Mouse (Mus musculus) macrophage (primary cell): ENCODE results near the gene Tek. TPM values are rescaled to one million over a fixed set of nuclear protein-coding genes. Genes with fewer than 3 reads are reported as not detected.

Experiments used
- H3K27ac ChIP-seq: fragments of 350-480 bp; formaldehyde crosslinking; 2 replicates; pipeline ENCODE4 v1.9.0; 2021
- H3K36me3 ChIP-seq: fragments of 350-480 bp; formaldehyde crosslinking; 2 replicates; pipeline ENCODE4 v1.9.0; 2021; ENCODE audit errors: inconsistent target
- H3K4me3 ChIP-seq: fragments of 350-480 bp; formaldehyde crosslinking; 2 replicates; pipeline ENCODE4 v1.9.0; 2021; ENCODE audit errors: inconsistent target
- H3K79me2 ChIP-seq: fragments of 350-480 bp; formaldehyde crosslinking; 2 replicates; pipeline ENCODE4 v1.9.0; 2021; ENCODE audit errors: inconsistent target
- WGBS: methylation state at CpG from one replicate; pipeline ENCODE4 v1.1.7; 2026; ENCODE audit warnings: inconsistent platforms; ENCODE audit not compliant: missing documents; 5-methylcytosine and 5-hydroxymethylcytosine counted together
- polyA plus RNA-seq: library from polyadenylated mRNA; stranded (reverse); fragments of 250-400 nt; gene quantifications from 3 replicates; pipeline ENCODE4 v1.2.4, GENCODE M21; 2018; ENCODE audit warnings: inconsistent platforms

The Tek gene
- polyA plus RNA-seq, 1 experiment from 2014 or later = not detected

GRCm38 (mm10) chr4:94747338-94747737, 8.2 kb downstream of the Tek start:
- 100% methylated on average over 3 of the region's 3 CpGs for WGBS
- Histone ChIP-seq H3K79me2 (no peaks in the 10 kb centered on the region), H3K4me3 (no peak overlapping the region), H3K27ac (no peak overlapping the region), H3K36me3 (no peaks in the 10 kb centered on the region)

GRCm38 (mm10) chr4:94752512-94752911, 13.4 kb downstream of the Tek start:
- H3K4me3 ChIP-seq = no peak overlapping the region
- 98% methylated on average over 9 of the region's 9 CpGs for WGBS
- H3K36me3 ChIP-seq = no peaks in the 10 kb centered on the region
- no peak overlapping the region for H3K27ac ChIP-seq
- no peaks in the 10 kb centered on the region for H3K79me2 ChIP-seq

GRCm38 (mm10) chr4:94765217-94765616, 26.1 kb downstream of the Tek start:
- Histone ChIP-seq H3K4me3 (no peak overlapping the region), H3K79me2 (no peaks in the 10 kb centered on the region), H3K27ac (no peak overlapping the region), H3K36me3 (no peaks in the 10 kb centered on the region)

- no peak overlapping the region for H3K4me3 ChIP-seq
- H3K36me3 ChIP-seq = no peaks in the 10 kb centered on the region
- WGBS = 91% methylated on average over 7 of the region's 7 CpGs
- H3K27ac ChIP-seq = no peak overlapping the region
- H3K79me2 ChIP-seq = no peaks in the 10 kb centered on the region
Observed at GRCm38 (mm10) chr4:94766176-94766575, 27.1 kb downstream of the Tek start.

GRCm38 (mm10) chr4:94768624-94769023, 29.5 kb downstream of the Tek start:
- Histone ChIP-seq H3K27ac (no peak overlapping the region), H3K79me2 (no peaks in the 10 kb centered on the region), H3K36me3 (no peaks in the 10 kb centered on the region), H3K4me3 (no peak overlapping the region)
- WGBS = 23% methylated on average over 3 of the region's 3 CpGs

GRCm38 (mm10) chr4:94781043-94781442, 42.0 kb downstream of the Tek start:
- Histone ChIP-seq H3K36me3 (no peaks in the 10 kb centered on the region), H3K79me2 (no peaks in the 10 kb centered on the region), H3K27ac (no peak overlapping the region), H3K4me3 (no peak overlapping the region)
- 97% methylated on average over 5 of the region's 5 CpGs for WGBS

- no peak overlapping the region for H3K27ac ChIP-seq
- WGBS = 100% methylated on average over 2 of the region's 2 CpGs
- H3K79me2 ChIP-seq = no peaks in the 10 kb centered on the region
- H3K4me3 ChIP-seq = no peak overlapping the region
- no peaks in the 10 kb centered on the region for H3K36me3 ChIP-seq
Observed at GRCm38 (mm10) chr4:94785921-94786320, 46.8 kb downstream of the Tek start.

- Histone ChIP-seq H3K4me3 (no peak overlapping the region), H3K79me2 (no peaks in the 10 kb centered on the region), H3K36me3 (no peaks in the 10 kb centered on the region), H3K27ac (no peak overlapping the region)
- 54% methylated on average over 1 of the region's 1 CpGs for WGBS
Observed at GRCm38 (mm10) chr4:94803187-94803586, 64.1 kb downstream of the Tek start.

- Histone ChIP-seq H3K4me3 (no peak overlapping the region), H3K27ac (no peak overlapping the region), H3K36me3 (no peaks in the 10 kb centered on the region), H3K79me2 (no peaks in the 10 kb centered on the region)
- 90% methylated on average over 1 of the region's 1 CpGs for whole genome bisulfite sequencing
Observed at GRCm38 (mm10) chr4:94810616-94811015, 71.5 kb downstream of the Tek start.

- Histone ChIP-seq H3K79me2 (no peaks in the 10 kb centered on the region), H3K36me3 (no peaks in the 10 kb centered on the region), H3K27ac (no peak overlapping the region), H3K4me3 (no peak overlapping the region)
- 100% methylated on average over 1 of the region's 1 CpGs for WGBS
Observed at GRCm38 (mm10) chr4:94826891-94827290, 87.8 kb downstream of the Tek start.

GRCm38 (mm10) chr4:94827429-94827828, 88.3 kb downstream of the Tek start:
- H3K79me2 ChIP-seq = no peaks in the 10 kb centered on the region
- H3K36me3 ChIP-seq = no peaks in the 10 kb centered on the region
- no peak overlapping the region for H3K27ac ChIP-seq
- no peak overlapping the region for H3K4me3 ChIP-seq
- WGBS = 70% methylated on average over 5 of the region's 5 CpGs

GRCm38 (mm10) chr4:94829924-94830386, 90.9 kb downstream of the Tek start:
- WGBS = 88% methylated on average over 6 of the region's 6 CpGs

GRCm38 (mm10) chr4:94837061-94837460, 98.0 kb downstream of the Tek start:
- Histone ChIP-seq H3K36me3 (no peaks in the 10 kb centered on the region), H3K4me3 (no peak overlapping the region), H3K27ac (no peak overlapping the region), H3K79me2 (no peaks in the 10 kb centered on the region)
- WGBS = 82% methylated on average over 7 of the region's 7 CpGs

More at GRCm38 (mm10) chr4:94829924-94830386, 90.9 kb downstream of the Tek start:
- no peaks in the 10 kb centered on the region for H3K36me3 ChIP-seq
- no peak overlapping the region for H3K4me3 ChIP-seq
- no peak overlapping the region for H3K27ac ChIP-seq
- no peaks in the 10 kb centered on the region for H3K79me2 ChIP-seq

GRCm38 (mm10) chr4:94853301-94853700, 114.2 kb downstream of the Tek start:
- Histone ChIP-seq H3K79me2 (no peaks in the 10 kb centered on the region), H3K27ac (no peak overlapping the region), H3K4me3 (no peak overlapping the region), H3K36me3 (no peaks in the 10 kb centered on the region)
- 94% methylated on average over 7 of the region's 7 CpGs for WGBS

- whole genome bisulfite sequencing = 89% methylated on average over 3 of the region's 3 CpGs
- Histone ChIP-seq H3K36me3 (no peaks in the 10 kb centered on the region), H3K27ac (no peak overlapping the region), H3K79me2 (no peaks in the 10 kb centered on the region), H3K4me3 (no peak overlapping the region)
Observed at GRCm38 (mm10) chr4:94854270-94854669, 115.2 kb downstream of the Tek start.

- no peaks in the 10 kb centered on the region for H3K36me3 ChIP-seq
- no peak overlapping the region for H3K4me3 ChIP-seq
- H3K27ac ChIP-seq = no peak overlapping the region
- H3K79me2 ChIP-seq = no peaks in the 10 kb centered on the region
- WGBS = 55% methylated on average over 3 of the region's 3 CpGs
Observed at GRCm38 (mm10) chr4:94855201-94855600, 116.1 kb downstream of the Tek start.
